Mouse (Mus musculus): ENCODE results near the gene Dscam.
A peak's percentile ranks its signal among the peaks of the same experiment; 100 is the strongest.

Dscam gene

DNA sequence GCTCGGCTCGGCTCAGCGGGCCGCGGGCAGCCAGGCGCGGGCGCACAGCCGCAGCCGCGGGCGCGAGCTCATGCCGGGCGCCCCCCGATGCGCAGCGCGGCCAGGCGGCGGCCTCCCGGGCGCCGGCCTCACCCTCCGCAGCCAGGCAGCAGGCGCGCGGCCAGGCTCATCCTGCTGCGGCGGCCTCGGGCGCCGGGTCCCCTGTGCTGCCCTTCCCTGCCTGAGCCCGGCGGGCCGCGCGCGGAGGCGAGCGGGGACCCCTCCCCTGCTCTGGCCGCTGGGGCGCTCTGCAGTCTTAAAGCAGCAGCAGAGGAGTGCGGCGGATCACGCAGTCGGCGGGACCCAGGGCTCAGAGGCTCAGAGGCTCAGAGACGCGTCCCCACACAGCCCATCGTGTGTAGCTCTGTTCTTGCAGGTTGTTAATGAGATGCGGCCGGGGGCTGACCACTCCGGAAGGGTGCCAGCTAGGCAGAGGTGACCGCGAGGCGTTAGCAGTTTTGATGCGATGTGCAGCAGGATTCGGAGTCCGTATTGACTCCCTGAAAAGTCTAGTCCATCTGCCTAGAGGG is at the start of gene Dscam:
Dscam (minus strand) TSS at position 240 of the 569 bp plus-strand sequence.
- no peak for DNase-seq (ENCODE audit: low read depth)

DNA sequence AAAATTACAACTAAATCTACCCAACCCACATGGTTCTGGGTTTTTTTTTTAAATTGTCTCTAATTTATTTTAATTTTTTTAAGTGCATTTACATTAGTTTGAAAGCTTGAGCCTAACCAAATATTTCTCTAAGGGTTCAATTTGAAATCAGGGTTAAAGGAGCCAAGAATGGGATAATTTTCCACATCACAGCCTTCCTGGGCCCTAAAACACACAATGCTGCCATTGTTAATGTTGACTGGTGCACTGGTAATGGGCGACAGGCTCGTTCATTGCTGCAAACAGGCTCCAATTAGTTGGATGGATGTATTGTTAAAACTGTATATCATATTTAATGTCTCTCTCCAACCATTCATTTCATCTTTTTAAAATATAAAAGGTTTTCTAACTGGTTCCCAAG is 48.8 kb upstream of the Dscam start:
- no peak for DNase-seq (ENCODE audit: low read depth)

DNA sequence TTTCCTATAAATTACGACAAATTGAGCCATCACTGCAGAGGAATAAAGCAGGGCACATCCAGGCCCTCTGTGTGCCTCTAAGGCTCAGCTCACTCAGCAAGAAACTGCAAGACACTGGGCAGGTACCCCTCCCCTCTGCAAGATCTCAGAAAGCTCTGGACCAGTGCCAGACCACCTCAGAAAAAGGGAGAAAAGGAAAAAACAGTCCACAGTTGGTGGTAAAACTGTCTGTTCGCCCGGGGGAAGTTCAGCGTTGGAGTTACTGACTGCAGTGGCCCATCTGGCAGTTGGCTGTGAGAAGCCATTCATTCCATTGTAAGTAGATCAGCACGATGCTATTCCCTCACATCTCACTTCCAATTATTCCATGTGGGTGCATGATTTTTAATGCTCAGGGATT is 39.4 kb upstream of the Dscam start:
- no peak for DNase-seq (ENCODE audit: low read depth)

DNA sequence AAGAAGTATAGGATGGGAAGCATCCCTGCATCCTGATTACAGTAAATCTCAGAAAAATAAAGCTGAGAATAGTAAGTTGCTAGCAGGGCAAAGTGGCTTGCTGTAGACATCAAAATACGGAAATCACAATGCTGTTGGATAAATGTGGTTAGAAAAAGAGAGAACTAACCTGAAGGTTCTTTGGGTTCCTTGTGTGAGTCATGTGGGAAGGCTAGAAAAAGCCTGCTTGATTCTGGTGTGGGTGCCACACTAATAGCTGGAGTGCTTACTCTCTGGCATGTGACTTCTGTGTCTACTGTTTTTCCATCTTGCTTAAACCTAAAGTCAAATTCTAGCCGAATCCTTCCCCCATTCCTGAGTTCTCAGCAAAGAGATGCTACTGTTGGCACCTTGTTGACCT is 37.7 kb upstream of the Dscam start:
- DNase-seq (ENCODE audit: low read depth), result no peak

DNA sequence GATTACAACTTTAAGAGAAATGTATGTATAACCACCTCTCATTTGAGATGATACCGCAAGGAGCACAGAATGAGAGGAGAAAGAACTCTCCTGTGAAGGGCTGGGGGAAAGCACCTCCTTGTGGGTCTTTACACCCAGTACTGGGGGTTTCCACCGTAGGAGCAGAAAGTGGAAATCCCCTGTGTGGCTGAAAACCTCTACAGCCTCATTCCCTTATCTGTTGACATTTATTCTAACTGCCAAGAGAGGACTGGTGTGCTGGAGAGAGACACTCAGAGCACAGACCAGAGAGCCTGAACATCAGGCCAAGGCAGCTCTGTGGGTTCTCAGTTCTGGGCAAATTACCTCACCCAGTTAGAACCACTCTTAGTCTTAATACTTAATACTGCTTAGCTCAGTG is 33.5 kb upstream of the Dscam start:
- peak; percentile 85 for DNase-seq (ENCODE audit: low read depth)

DNA sequence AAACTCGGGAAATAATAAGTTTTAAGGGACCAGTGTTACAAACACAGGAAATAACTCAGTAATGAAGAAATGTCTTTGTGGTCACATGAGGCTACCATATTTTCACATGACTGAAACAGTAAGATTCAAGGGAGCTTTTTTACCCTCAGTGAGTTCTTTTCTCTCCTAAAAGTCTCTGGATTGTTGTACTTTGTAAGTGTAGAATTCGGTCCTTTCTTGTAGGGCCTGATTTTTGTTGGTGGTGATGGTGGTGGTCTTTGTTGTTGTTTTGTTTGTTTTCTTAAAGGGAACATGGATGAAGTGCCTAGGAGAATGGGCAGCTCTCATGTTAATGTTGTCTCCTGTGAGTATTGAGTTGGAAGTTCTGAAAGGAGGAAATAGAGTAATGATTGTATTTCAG is 33.0 kb upstream of the Dscam start:
- DNase-seq (ENCODE audit: low read depth), result peak; percentile 44

DNA sequence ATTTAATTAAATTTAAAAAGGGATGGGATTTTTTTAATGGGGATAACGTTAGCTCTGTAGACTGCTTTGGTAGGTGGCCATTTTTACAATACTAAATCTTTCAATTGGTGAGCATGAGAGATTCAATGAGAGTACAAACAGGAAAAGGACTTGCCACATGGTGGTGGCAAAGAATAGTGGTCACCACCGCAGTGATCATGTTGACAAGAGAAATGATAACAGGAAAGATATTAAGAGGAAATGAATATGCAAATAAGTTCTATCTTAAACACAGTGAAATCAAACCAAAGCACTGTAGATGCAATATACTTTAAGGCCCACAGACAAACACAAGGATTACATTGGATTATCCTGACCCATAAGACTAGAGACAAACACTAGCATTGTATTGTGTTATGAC is 24.1 kb upstream of the Dscam start:
- DNase-seq (ENCODE audit: low read depth), result peak; percentile 52

DNA sequence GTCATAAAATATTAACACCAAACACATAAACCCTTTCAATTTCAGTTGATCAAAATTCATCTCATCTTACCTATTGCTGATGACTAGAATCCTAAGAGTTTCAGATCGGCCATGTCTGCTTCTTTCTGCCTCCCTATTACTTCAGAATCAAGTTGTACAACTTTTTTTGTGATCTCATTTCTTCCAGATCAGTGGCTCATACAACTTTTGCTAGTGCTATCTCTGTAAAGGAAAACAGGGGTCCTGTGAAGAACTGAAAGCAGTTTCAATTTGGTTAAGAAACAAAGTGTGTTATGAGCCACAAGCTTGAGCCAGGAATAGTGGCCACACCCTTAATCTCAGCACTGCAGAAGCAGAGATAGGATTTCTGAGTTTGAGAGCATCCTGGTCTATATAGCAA is 23.6 kb upstream of the Dscam start:
- peak; percentile 34 for DNase-seq (ENCODE audit: low read depth)

DNA sequence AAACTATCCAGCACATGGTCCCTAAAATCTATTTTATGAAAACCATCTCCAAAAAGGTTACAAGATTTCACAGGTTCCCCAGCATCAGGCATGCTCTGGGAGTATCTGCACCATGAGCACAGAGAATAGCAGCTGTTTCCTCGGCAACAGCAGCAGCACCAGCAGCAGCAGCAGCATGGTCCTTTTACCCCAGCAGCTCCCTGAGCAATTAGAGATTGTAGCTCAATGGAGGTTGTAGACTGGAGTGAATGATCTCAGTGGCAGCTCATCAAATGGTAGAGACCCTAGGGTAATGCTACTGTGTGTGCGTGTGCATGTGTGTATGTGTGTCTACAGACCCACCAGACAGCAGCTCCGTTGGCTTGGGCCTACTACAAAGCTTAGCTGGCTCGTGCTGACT is 21.7 kb upstream of the Dscam start:
- no peak for DNase-seq (ENCODE audit: low read depth)

DNA sequence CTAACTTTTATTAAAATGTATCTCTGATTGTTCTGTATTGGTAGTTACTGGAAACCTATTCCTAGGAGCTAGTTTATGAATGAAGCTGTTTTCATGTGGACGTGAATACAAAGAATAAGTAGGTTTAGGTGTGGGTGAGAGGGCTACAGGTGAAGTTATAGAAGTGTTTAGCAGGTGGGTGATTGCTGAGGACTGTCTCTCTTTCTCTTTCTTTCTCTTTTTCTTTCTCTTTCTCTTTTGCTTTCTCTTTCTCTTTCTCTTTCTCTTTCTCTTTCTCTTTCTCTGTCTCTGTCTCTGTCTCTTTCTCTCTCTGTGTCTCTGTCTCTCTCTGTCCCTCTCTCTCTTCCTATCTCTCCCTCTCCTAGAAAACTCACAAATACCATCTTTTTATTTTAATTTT is 20.1 kb upstream of the Dscam start:
- DNase-seq (ENCODE audit: low read depth), result peak; percentile 30

DNA sequence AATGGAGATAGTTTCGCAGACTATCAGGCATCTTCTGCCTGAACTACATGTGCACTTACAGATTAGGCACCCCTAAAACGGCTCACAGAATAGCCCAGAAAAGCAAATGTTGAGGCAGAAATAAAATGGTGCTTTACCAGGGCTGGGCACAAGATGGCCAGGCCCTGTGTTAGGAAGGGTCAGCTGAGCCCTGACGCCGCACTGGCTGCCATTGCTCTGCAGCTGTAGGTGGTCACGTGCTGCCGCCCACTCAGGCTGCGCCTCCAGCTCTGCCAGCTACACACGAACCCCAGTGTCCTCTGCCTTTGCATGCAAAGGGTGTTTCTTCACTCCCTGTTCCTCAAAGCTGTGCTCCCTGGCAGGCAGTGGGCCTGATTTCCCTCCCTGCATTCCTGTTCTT is 948 bp upstream of the Dscam start:
- DNase-seq (ENCODE audit: low read depth), result no peak

DNA sequence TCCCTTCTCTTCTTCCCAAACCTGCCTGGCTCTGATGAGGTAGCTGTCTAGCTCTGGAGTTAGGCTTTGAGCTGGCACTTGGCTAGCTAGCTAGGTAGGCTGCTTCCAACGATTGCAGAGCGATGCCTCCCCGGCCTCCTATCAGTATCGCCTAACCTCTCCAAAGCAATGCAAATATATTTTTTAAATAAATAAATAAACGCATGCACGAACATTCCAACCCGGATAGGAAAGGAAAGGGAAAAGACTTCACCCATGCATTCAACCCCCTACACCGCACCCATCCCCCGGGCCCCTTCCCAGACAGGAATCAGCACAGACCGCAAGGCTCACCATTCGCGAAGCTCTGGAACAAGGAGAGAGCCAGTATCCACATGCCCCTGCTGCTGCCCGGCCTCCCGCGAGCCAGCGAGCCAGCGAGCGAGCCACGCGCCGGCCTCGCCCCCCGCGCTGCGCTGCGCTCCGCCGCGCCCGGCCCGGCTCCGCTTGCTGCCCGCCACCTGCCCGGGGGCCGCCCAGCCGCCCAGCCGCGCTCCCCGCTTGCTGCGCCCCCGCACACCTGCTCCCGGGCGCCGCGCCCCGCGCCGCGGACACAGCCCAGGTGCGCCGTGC is 545 bp downstream of the Dscam start:
- DNase-seq (ENCODE audit: low read depth), result no peak

DNA sequence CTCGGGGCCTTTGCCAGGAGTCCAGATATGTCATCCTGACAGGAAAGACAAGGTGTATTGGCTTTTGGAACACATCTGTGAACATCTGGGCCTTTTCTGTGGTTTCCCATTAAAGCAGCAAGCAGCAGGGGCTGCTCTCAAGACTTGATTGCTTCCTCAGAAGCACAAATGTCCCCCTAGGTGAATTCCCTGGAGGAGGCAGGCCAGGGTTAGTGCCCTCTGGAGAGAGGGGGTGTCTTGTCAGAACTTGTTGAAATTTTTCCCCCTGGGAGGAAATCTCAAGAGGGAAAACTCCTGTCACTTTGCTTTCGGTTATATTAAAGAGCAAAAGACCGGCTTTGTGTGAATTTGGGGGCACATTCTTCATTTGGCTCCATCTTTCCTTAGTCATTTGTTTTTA is 1.9 kb downstream of the Dscam start:
- DNase-seq (ENCODE audit: low read depth), result no peak

DNA sequence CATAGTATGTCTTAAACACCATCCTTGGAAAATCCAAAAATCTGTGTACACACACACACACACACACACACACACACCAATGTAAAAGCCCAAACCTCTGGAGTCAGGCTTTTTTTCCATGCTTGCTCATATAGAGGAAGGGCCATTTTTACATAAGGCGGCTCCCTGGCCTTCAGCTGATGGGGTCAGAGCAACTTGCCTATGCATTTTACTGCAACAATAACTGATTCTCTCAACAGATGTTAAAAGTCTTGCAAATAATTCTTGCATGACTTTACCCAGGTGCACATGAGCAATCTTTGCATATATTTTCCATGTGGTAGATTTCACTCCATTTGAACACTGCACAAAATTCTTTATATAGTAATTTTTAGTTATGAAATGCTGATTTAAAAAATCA is 2.5 kb downstream of the Dscam start:
- no peak for DNase-seq (ENCODE audit: low read depth)

DNA sequence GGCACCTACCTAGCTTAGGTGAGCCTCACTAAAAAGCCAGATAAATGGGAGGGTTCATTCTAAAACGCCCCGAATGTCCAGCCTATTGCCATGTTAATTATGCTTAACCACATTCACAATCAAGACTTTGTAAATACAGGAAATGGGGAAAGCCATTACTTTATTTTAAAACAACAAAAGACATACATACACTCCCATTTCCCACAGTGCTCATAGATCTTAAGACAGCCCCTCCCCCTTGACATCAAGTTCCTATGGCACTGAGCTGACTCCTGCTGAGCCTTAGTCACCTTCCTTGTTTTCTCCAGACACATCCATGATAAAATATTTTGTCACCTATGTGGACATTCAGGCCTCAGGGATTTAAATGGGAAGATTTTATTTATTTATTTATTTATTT is 4.4 kb downstream of the Dscam start:
- no peak for DNase-seq (ENCODE audit: low read depth)

DNA sequence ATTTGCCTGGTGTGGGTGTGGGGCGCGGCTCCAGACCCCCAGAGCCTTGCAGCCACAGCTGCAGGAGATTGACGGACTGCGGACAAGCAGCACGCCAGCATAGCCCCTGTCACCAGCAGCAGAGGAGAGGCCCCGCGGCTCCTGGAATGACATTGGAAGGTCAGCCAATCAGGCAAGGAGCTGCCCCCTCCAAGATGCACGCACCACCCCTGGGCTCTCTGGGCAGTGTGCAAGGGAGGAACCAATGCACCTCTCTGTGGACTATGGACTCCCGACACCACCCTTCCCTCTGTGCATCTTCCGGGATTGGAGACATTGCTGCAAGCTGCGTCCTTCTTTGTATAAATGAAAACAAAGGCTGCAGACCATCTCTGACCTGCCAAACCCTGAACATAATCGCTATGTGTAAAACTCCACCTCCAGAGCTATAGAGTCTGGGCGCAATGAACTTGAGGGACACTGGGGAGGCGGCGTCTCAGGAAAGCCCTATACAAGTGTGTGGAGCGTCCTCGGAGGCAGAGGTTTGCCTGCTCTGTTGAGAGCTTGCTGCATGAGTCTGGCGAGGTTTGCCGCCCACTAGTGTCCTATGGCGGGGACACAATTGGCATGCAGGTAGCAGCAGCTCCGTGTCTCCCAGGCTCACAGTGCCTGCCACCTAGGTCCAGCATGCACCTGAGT is 5.0 kb downstream of the Dscam start:
- DNase-seq (ENCODE audit: low read depth), result peak; percentile 65

DNA sequence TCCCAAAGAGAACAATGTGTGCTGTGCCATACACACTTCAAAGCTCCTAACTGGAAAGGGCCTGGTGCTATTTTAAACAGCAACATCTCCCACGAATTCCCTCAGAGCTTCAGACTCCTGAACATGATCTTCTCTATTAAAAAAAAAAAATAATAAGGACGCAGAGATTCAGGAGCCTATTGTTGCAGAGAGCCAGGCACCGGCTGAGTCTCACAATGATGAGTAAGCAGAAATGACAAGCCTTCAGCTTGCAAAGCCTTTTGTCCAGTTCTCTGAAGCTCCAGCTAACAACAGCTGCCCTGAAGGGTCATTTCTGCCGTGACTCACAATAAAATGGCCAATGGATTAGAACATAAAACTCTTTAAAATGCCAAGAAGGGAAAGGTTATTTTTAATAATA is 12.3 kb downstream of the Dscam start:
- no peak for DNase-seq (ENCODE audit: low read depth)

DNA sequence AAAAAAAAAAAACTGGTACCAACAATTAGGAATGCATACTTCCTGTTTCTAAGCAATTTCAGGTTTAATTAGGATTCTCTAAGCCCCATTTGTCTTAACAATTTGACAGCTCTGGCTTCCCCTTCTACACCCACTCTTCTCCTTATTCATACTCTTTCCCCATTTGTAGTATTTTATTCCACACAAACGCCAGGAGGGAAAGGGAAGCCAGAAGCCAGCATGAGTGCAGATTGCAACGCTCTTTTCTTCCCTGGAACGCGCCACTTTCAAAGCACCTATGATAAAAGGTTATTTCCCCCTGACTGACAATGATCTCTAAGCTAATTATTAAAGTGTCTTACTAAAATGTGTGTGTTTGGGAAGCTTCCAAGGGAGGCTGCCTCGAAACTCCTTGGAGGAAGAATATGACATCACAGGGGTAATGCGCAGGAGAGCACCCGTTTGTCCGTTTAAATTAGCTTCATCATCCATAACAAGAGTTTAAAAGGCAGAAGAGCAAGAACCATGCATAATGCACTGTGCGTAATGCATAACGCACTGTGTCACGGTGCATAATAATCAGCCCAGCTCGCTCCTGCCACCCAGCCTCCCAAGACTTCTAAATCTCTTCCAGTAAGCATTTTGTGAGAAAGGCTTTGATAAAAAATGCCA is 25.9 kb downstream of the Dscam start:
- no peak for DNase-seq (ENCODE audit: low read depth)

DNA sequence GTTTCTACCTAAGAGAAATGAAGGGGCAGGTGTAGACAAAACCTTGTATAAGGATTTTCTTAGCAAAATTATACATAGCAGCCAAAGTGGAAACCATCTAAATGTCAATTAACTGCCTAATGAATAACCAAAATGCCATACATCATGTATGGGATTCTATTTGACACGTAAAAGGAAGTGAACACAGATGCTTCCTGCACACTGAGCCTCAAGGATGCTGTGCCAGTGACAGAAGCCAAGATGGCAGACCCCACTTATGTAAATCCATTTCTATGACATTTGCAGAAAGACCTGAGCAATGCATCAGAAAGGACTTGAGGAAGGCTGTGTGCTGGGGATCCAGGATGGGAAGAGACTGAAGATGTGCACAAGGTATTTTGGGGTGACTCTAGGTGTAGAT is 28.6 kb downstream of the Dscam start:
- no peak for DNase-seq (ENCODE audit: low read depth)

DNA sequence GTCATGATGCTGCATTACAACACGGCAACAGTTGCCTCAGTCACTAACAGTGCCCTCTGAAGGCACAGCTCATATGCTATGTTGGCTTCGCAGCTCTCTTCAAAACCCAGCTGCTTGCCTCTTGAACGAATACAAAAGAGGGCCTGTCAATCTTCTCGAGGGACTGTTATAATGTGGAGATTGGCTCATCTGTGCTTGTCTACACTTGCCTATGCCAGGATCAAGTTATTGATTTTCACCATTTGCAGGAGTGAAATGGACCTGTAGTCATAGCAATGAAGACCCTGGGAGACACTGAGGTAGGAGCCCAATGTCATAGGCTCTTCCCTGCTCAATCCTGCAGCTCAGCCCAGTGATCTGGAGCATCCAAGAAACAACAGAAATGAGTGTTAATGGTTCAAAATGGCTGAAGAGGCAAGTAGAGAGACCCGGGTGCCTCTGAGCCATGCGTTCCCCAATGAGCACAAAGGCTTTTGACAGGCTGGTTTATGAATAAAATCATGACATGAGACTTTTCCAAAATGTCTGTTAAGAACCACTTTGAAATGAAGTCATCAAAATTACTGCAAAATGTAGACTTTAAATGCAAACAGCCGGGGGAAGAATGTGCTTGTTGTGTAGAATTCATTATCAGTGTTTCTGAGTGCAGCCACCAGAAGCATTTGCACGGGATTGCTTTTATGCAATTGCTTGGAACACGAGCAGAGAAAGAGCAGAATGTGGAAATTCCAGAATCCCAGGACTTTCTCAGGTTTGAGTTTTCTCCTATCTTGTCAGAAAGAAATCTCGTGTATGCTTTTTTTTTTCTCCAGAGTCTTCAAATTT is 35.3 kb downstream of the Dscam start:
- no peak for DNase-seq (ENCODE audit: low read depth)

DNA sequence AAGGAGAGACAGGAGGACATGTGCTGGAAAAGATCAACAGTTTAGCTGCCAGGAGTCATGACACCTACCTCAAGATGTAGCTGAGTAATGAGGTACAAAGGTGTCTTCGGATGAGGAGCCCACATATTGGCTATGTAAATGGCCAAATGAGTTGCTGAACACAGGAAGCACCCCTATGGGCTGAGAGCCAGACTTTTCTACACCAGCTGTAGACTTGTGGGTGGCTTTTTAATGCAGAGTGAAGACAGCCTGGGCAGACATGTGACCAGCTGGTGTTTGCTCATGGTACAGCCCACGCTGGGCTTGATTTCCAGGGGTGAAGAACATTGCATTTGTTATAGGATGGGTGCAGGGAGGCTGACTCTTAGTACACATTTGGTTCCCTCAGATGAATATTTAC is 43.3 kb downstream of the Dscam start:
- DNase-seq (ENCODE audit: low read depth), result no peak

DNA sequence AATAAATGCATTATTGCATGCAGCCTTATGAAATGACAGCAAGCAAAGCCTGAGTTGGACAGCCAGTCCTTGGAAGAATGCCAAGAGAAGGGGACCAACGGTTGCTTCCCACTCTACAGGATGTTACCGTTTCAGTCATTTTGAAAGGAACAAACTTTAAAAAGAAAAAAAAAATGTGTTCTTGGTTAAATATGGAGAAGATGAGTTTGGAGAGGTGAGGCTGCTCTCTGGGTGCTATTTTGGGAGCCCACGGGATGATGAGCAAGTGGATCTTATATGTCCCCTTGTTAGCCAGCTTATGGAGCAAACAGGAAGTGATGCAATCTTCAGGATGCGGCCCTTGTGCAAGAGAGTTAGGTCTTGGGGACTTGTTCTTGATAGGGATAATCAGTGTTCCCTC is 60.5 kb downstream of the Dscam start:
- no peak for DNase-seq (ENCODE audit: low read depth)

DNA sequence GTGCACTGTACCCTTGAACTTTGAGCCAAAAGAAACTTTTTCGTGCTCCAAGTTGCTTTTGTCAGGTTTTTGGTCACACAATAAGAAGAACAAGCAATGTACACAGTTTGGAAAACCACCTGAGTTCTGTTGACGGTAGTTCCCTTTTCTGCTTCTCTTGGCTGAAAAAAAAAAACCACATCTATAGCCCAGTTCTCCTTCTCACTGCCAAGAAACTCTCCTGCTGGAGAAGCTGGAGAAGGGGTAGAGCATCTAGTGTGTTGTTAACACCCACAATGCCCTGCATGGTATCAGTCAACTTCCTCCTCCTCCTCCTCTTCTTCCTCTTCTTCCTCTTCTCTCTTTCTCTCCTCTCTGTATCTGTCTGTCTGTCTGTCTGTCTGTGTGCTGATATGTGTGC is 65.3 kb downstream of the Dscam start:
- no peak for DNase-seq (ENCODE audit: low read depth)

Data from induced T-regulatory cell, adult 2 months (primary cell).